Comparison of ENCODE assay signal across 8 mouse cellular contexts in the genomic region with DNA sequence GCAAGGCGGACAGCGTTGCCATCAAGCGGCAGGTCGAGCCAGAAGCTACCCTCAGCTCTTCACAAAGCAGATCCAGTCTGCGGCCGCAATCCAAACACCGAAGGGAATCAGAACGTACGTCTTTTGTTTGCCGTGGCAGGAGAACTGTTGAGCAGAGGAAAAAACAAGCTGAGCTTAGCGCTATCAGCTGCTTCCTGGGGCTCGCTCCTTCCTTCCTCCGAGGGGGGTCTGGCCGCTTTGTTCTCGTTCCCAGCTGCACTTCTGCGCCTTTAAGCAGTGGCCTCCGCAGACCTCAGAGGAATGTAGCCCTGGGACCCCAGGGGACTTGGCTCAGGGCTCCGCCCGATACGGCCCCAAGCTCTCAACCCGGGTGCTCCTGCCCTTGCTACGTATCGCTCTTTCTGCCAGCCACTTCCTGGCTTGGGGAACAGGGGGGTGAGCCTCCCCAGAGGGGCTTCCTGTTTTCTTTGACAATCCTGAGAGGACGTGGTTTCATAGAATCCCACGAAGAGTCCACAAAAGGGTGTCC. TPM values are rescaled to one million over a fixed set of nuclear protein-coding genes. Genes with fewer than 3 reads are reported as not detected.
DNase-seq lines count a peak whose midpoint lies in the region; ATAC-seq lines count a peak whose summit lies in the region.

No protein-coding gene starts in this region.

- peak overlapping the region; percentile 86 for H3K4me2 ChIP-seq in hindbrain, embryonic 12.5 days (replicated peaks)

- ATAC-seq in hindbrain, embryonic 12.5 days (ENCODE audit: low FRiP score), result peak; percentile 66

- under 1% methylated on average over 25 of the region's 25 CpGs for WGBS in hindbrain, embryonic 12.5 days

- H3K9ac ChIP-seq in hindbrain, embryonic 12.5 days, result peak overlapping the region; percentile 63

- intact Hi-C loops in left cerebral cortex, postnatal 25 days (cut with DNase I), result loop anchor here (5.0 kb wide), 1 partner anchor 76 kb away; the partner anchor contains the start of gene Atp1b3

- H3K9me3 ChIP-seq in hindbrain, embryonic 12.5 days (replicated peaks), result no peaks in the 10 kb centered on the region
- no peaks in the 10 kb centered on the region for H3K9me3 ChIP-seq in megakaryocyte, embryonic 14.5 days

- peak overlapping the region; percentile 45 for H3K4me3 ChIP-seq in hindbrain, embryonic 12.5 days
- H3K4me3 ChIP-seq in megakaryocyte, embryonic 14.5 days (replicated peaks), result peak overlapping the region; percentile 92

- peak; percentile 81 for DNase-seq in Muller cell, postnatal 12 days (ENCODE audit: inconsistent ontology term)
- DNase-seq in cerebellum, adult 18-20 months, result peak; percentile 38 to 45
- peak; percentile 63 for DNase-seq in forelimb bud, embryonic 11.5 days (ENCODE audit: low read depth, low spot score)
- DNase-seq in left cerebral cortex, postnatal 25 days (ENCODE audit: low spot score in 2 of 2), result peak; percentile 22 to 33
- DNase-seq in right cerebral cortex, postnatal 25 days, result peak; percentile 23
- peak; percentile 73 for DNase-seq in yolk sac, embryonic 10.5 days (ENCODE audit: low spot score)

- H3K4me1 ChIP-seq in hindbrain, embryonic 12.5 days, result peaks cover 24% of the 10 kb centered on the region
- H3K4me1 ChIP-seq in megakaryocyte, embryonic 14.5 days, result peaks cover 40% of the 10 kb centered on the region

- peaks cover 24% of the 10 kb centered on the region for H3K27me3 ChIP-seq in hindbrain, embryonic 12.5 days
- H3K27me3 ChIP-seq in megakaryocyte, embryonic 14.5 days (replicated peaks), result peaks cover 73% of the 10 kb centered on the region

- H3K36me3 ChIP-seq in hindbrain, embryonic 12.5 days, result no peaks in the 10 kb centered on the region
- no peaks in the 10 kb centered on the region for H3K36me3 ChIP-seq in megakaryocyte, embryonic 14.5 days (replicated peaks; ENCODE audit: low read length)

- peak overlapping the region; percentile 64 for H3K27ac ChIP-seq in hindbrain, embryonic 12.5 days

RNA-seq across cellular contexts. Expression of gene Rnf7, which starts 40.6 kb away (rescaled TPM):
- polyA plus RNA-seq in hindbrain, embryonic 12.5 days (2016; fragmentation: Nextera tagmentation; extraction: Ambion mirVana), result 230 and 240 TPM in 2 replicates
- 10 to 100 TPM; 58.2 to 58.6 TPM for total RNA-seq in left cerebral cortex, postnatal 25 days (2021)
- polyA plus RNA-seq in megakaryocyte, embryonic 14.5 days (2012; ENCODE audit: insufficient read depth, low replicate concordance), result 11.8 and 33.1 TPM in 2 replicates

Comparison
In these comparisons a context has a peak if more than half of its experiments do, and no peak if none do; other contexts are left out.
1. Peak in every context shown above with its lines: DNase-seq, ATAC-seq, H3K4me3 ChIP-seq and H3K27ac ChIP-seq.
2. DNase-seq: peak in every context shown above with its lines; median percentile 81 in Muller cell, postnatal 12 days; 73 in yolk sac, embryonic 10.5 days; 63 in forelimb bud, embryonic 11.5 days; 42 in cerebellum, adult 18-20 months; 28 in left cerebral cortex, postnatal 25 days; 23 in right cerebral cortex, postnatal 25 days.